Comparison of ENCODE assay signal across 12 mouse cellular contexts in genomic region chr7:120647849-120648248, GRCm38 (mm10). TPM values are rescaled to one million over a fixed set of nuclear protein-coding genes. Genes with fewer than 3 reads are reported as not detected.
DNase-seq lines count a peak whose midpoint lies in the region.
"Had no signal": no experiment of that assay in that cellular context is flagged by ENCODE, and none has a peak within 500 bp of the region (broad histone marks: within the 10 kb centered on the region; RNA-seq: fewer than 3 reads in every experiment).

No protein-coding gene starts in this region.

- intact Hi-C loops in left cerebral cortex, postnatal 25 days (cut with DNase I), result no loop called here

- DNase-seq in right cerebral cortex, adult 18-20 months, result peak; percentile 62
- no peak for DNase-seq in right cerebral cortex, postnatal 4 days
- DNase-seq in layer of hippocampus, adult 9-11 months, result peak; percentile 76
- DNase-seq in left cerebral cortex, postnatal 25 days (ENCODE audit: low spot score in 2 of 2), result peak; percentile 21 to 84
- no peak for DNase-seq in lung, postnatal 14 days
- DNase-seq in heart, adult 9 months (ENCODE audit: low spot score in 2 of 2), result no peak
- no peak for DNase-seq in ovary, postnatal 14 days (ENCODE audit: low spot score)
- DNase-seq: cerebellum, adult 2 months; gastrocnemius, postnatal 10 days; heart, postnatal 4 days; lung, postnatal 36 days; thymus, adult 2 months had no signal

RNA-seq across cellular contexts. Expression of gene Uqcrc2, which starts 12.9 kb away (rescaled TPM):
- total RNA-seq in left cerebral cortex, postnatal 25 days (2021), result 100 to 1,000 TPM; 230 to 246 TPM

RNA-seq across cellular contexts. Expression of gene Pdzd9, which starts 22.3 kb away (rescaled TPM):
- total RNA-seq in left cerebral cortex, postnatal 25 days (2021), result not detected
- total RNA-seq: gastrocnemius, postnatal 10 days; heart, postnatal 4 days had no signal

RNA-seq across cellular contexts. Expression of gene Mosmo, which starts 29.6 kb away (rescaled TPM):
- total RNA-seq in left cerebral cortex, postnatal 25 days (2021), result 10 to 100 TPM; 70.4 to 83.7 TPM

Comparison
In these comparisons a context has a peak if more than half of its experiments do, and no peak if none do; other contexts are left out.
1. DNase-seq: peak in right cerebral cortex, adult 18-20 months (single experiment), layer of hippocampus, adult 9-11 months (single experiment) and left cerebral cortex, postnatal 25 days (2 of 2); none in right cerebral cortex, postnatal 4 days (single experiment), lung, postnatal 14 days (single experiment), heart, adult 9 months (0 of 2) and ovary, postnatal 14 days (single experiment).